Mouse (Mus musculus) frontal cortex, postnatal 14 days (tissue): ENCODE data around the gene Nfib.

Experiments
- DNase-seq, 2 experiments: peaks; one replicate each; pipeline ENCODE4 v3.0.0; 2022; ENCODE audit warnings: low spot score in 2 of 2

Gene Nfib

GRCm38 (mm10) chr4:82512743-82513425 is 192.7 kb downstream of the Nfib start:
- peak; percentile 86 to 91 for DNase-seq

- DNase-seq, result no peak
Measured at GRCm38 (mm10) chr4:82512335-82512734, 193.2 kb downstream of the Nfib start.

- peak in 1 of 2 experiments; percentile 55 for DNase-seq
Measured at GRCm38 (mm10) chr4:82511524-82511923, 194.0 kb downstream of the Nfib start.

GRCm38 (mm10) chr4:82511001-82511513 is 194.5 kb downstream of the Nfib start:
- DNase-seq, result no peak

- no peak for DNase-seq
Measured at GRCm38 (mm10) chr4:82509771-82510170, 195.8 kb downstream of the Nfib start.

- DNase-seq, result no peak
Measured at GRCm38 (mm10) chr4:82509166-82509767, 196.3 kb downstream of the Nfib start.

GRCm38 (mm10) chr4:82508281-82508687 is 197.3 kb downstream of the Nfib start:
- no peak for DNase-seq

- no peak for DNase-seq
Measured at GRCm38 (mm10) chr4:82507541-82508280, 197.8 kb downstream of the Nfib start.

GRCm38 (mm10) chr4:82506731-82507331 is 198.7 kb downstream of the Nfib start:
- peak; percentile 45 to 50 for DNase-seq

- DNase-seq, result peak; percentile 62 to 67
Measured at GRCm38 (mm10) chr4:82506081-82506730, 199.3 kb downstream of the Nfib start.

- DNase-seq, result peak; percentile 42 to 52
Measured at GRCm38 (mm10) chr4:82505121-82506031, 200.2 kb downstream of the Nfib start.

GRCm38 (mm10) chr4:82504284-82505120 is 201.0 kb downstream of the Nfib start:
- peak in 1 of 2 experiments; percentile 31 for DNase-seq

GRCm38 (mm10) chr4:82504015-82504283 is 201.6 kb downstream of the Nfib start:
- DNase-seq, result no peak

- no peak for DNase-seq
Measured at GRCm38 (mm10) chr4:82503274-82504014, 202.1 kb downstream of the Nfib start.

GRCm38 (mm10) chr4:82502611-82503010 is 202.9 kb downstream of the Nfib start:
- no peak for DNase-seq

- DNase-seq, result no peak
Measured at GRCm38 (mm10) chr4:82502012-82502411, 203.5 kb downstream of the Nfib start.

- DNase-seq, result no peak
Measured at GRCm38 (mm10) chr4:82500578-82501098, 204.9 kb downstream of the Nfib start.

GRCm38 (mm10) chr4:82499725-82500577 is 205.6 kb downstream of the Nfib start:
- no peak for DNase-seq
